Mouse (Mus musculus): ENCODE measurements around the gene Olfr463.

GRCm38 (mm10) chr11:87870096-87870495, 27.1 kb downstream of the Olfr463 start:
- no peak for TF ChIP-seq CTCF (IDR thresholded peaks at IDR 0.05; ENCODE audit: low read depth, low read length)
- TF ChIP-seq POLR2AphosphoS5 (IDR thresholded peaks at IDR 0.05; ENCODE audit: insufficient replicate concordance, low read depth, low read length) = no peak

Data from G1E (cell line).